Mouse (Mus musculus) erythroblast, embryonic 14.5 days (primary cell): ENCODE measurements around the gene Slc4a1. TPM values are rescaled to one million over a fixed set of nuclear protein-coding genes. Genes with fewer than 3 reads are reported as not detected.

Experiments
- H3K27me3 ChIP-seq: 2 replicates; pipeline ENCODE4 v1.6.1; 2012; ENCODE audit warnings: inconsistent platforms; ENCODE audit not compliant: control insufficient read depth
- H3K36me3 ChIP-seq: 2 replicates; pipeline ENCODE4 v1.6.1; 2012; ENCODE audit warnings: mild to moderate bottlenecking, inconsistent platforms; ENCODE audit not compliant: control insufficient read depth
- H3K4me1 ChIP-seq: 2 replicates; pipeline ENCODE4 v1.6.1; 2012; ENCODE audit warnings: inconsistent platforms; ENCODE audit not compliant: control insufficient read depth
- H3K4me3 ChIP-seq: replicated peaks from 2 replicates; pipeline ENCODE3; 2012; ENCODE audit warnings: moderate library complexity, mild to moderate bottlenecking, inconsistent platforms
- H3K9me3 ChIP-seq: 2 replicates; pipeline ENCODE4 v1.6.1; 2012; ENCODE audit warnings: low read length, inconsistent platforms, mixed read lengths; ENCODE audit not compliant: control insufficient read depth
- GATA1 ChIP-seq: IDR thresholded peaks from 2 replicates; pipeline ENCODE4 v1.6.1; 2012; ENCODE audit warnings: low read length, inconsistent platforms, mixed read lengths
- TAL1 ChIP-seq: IDR thresholded peaks from 3 replicates; pipeline ENCODE4 v1.6.1; 2012; ENCODE audit warnings: low read length, inconsistent platforms, mixed read lengths
- polyA plus RNA-seq: library from polyadenylated mRNA; stranded (reverse); fragments of >175 nt; gene quantifications from 2 replicates; pipeline ENCODE4 v1.2.3, GENCODE M21; 2012

Slc4a1 gene
- polyA plus RNA-seq, 1 experiment, result 575 TPM

GRCm38 (mm10) chr11:102407834-102408215 is 41.8 kb upstream of the Slc4a1 start, which contains the start of gene Slc25a39:
TSS of gene Slc25a39 (minus strand) at chr11:102407946.
- H3K4me1 ChIP-seq, result peaks cover 84% of the 10 kb centered on the region
- peaks cover 40% of the 10 kb centered on the region for H3K36me3 ChIP-seq
- TF ChIP-seq GATA1, result no peak
- no peak for TF ChIP-seq TAL1
- peak within 1 kb of the TSS; percentile 74 for H3K4me3 ChIP-seq
- peaks cover 7% of the 10 kb centered on the region for H3K27me3 ChIP-seq
- no peaks in the 10 kb centered on the region for H3K9me3 ChIP-seq

- TF ChIP-seq TAL1 (no peak), GATA1 (no peak)
- Histone ChIP-seq H3K9me3 (no peaks in the 10 kb centered on the region), H3K4me1 (peaks cover 88% of the 10 kb centered on the region), H3K4me3 (peak overlapping the region; percentile 74), H3K36me3 (peaks cover 47% of the 10 kb centered on the region), H3K27me3 (peaks cover 4% of the 10 kb centered on the region)
These were observed 41.2 kb upstream of the Slc4a1 start for GRCm38 (mm10) chr11:102406900-102407833.

DNA sequence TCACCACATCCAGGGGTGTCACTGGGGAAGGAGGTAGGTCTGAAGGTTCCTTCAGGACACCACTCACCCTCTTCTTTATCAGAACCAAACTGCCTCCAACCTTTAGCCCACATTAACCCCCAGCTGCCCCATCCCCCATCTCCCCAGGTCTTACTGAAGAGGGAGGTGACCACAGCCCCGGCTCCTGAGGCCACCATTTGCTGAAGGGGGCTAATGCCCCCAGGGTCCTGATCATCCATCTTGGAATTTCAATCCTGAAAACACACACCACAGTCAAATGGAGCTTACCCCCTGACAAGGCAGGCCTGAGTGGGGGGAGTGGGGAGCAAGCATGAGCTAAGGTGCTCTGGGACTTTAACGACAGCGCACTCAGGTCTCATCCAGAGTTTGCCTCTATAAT is 40.4 kb upstream of the Slc4a1 start:
- H3K36me3 ChIP-seq, result peaks cover 55% of the 10 kb centered on the region
- peaks cover 9% of the 10 kb centered on the region for H3K27me3 ChIP-seq
- H3K4me3 ChIP-seq, result peak overlapping the region; percentile 74
- H3K4me1 ChIP-seq, result peaks cover 88% of the 10 kb centered on the region
- H3K9me3 ChIP-seq, result no peaks in the 10 kb centered on the region
- TF ChIP-seq TAL1 (no peak), GATA1 (no peak)

- H3K4me3 ChIP-seq, result peak overlapping the region; percentile 74
- peaks cover 15% of the 10 kb centered on the region for H3K27me3 ChIP-seq
- H3K4me1 ChIP-seq, result peaks cover 87% of the 10 kb centered on the region
- H3K36me3 ChIP-seq, result peaks cover 58% of the 10 kb centered on the region
- no peaks in the 10 kb centered on the region for H3K9me3 ChIP-seq
- TF ChIP-seq TAL1, result no peak
- no peak for TF ChIP-seq GATA1
These were observed 39.7 kb upstream of the Slc4a1 start for GRCm38 (mm10) chr11:102405544-102406285.

DNA sequence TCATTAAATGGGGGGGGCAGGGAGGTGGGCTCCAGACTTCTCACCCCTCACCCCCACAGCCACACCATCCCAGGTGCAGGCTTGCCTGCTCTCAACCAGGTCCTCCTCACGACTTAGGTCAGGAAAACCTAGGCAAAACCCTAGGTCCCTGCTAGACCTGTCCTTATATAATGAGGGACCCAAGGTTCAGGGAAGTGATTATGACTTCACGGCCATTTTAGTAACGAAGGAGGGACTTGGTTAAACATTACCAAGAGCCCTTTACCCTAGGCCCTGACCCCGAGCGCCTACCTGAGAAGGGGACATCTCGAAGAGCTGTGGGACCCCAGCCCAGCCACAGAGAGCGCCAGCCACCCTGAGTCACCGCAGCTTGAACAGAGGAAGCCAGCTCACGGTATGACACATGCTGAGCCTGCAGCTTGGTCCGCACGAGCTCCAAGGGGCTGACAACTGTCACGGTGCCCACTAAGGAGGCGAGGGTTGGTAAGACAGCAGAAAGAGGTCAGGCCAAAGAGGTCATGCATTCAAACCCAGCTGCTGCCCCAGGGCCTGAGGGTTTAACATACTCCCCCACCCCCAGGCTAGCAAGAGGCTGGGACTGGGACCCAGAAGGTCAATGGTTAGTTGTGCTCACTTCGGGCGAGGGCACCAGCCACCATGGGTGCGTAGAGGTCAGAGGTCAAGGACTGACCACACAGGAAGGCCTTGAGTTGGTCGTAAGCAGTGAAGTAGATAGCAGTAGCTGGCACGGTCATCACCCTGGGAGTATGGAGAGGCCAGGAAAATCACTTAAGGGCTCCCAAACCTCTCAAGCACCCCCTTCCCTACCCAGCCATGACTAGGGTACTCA is 38.4 kb upstream of the Slc4a1 start:
- H3K4me1 ChIP-seq, result peaks cover 89% of the 10 kb centered on the region
- H3K9me3 ChIP-seq, result peaks cover 9% of the 10 kb centered on the region
- H3K27me3 ChIP-seq, result peaks cover 28% of the 10 kb centered on the region
- H3K36me3 ChIP-seq, result peaks cover 64% of the 10 kb centered on the region
- TF ChIP-seq GATA1, result no peak
- no peak for TF ChIP-seq TAL1
- peak overlapping the region; percentile 74 for H3K4me3 ChIP-seq

DNA sequence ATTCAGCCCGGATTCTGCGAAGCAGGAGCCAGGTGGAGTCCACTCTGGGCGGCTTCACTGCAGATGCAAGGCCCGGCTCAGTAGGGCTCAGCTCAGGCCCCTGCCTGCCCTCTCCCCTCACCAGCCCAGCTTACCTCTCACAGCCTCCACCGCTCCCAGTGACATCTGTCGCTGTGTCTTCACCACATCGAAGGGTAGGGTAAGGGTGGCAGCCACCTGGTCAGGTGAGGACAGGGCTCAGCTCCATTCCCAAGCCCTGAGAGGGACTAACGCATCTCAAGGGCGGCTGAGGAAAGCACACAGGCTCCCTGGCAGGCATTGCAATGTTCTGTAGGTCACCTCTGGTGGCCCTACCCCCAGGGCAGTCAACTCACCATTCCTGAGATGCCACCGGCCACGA is 37.7 kb upstream of the Slc4a1 start:
- peaks cover 88% of the 10 kb centered on the region for H3K4me1 ChIP-seq
- H3K27me3 ChIP-seq, result peaks cover 35% of the 10 kb centered on the region
- H3K36me3 ChIP-seq, result peaks cover 65% of the 10 kb centered on the region
- H3K4me3 ChIP-seq, result no peak overlapping the region
- TF ChIP-seq TAL1, result no peak
- TF ChIP-seq GATA1, result no peak
- H3K9me3 ChIP-seq, result peaks cover 15% of the 10 kb centered on the region

DNA sequence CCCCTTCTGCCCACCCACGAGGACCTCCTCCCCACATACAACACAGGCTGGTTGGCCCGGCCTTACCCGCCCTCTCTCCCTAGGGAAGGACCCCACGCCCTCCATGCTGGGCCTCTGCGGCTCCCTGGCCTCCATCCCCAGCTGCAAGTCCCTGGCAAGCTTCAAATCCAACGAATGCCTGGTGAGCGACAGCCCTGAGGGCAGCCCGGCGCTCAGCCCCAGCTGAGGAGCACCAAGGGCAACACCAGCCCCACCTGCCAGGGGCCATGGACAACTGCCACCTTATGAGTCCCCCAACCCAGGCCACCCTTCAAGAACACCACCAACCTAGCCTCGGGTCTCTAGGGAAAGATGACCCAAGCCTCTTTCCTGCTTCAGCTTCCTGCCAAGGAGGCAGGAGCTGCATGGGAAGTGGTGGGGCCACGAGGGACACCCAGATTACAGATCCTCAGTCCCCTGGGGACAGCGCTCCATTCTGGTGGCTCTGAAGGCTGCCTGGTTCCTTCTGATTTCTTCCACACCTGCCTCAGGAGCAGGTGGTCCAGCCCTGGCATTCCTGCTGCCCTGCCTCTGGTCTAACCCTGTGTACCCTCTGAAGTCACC is 36.0 kb upstream of the Slc4a1 start:
- Histone ChIP-seq H3K36me3 (peaks cover 65% of the 10 kb centered on the region), H3K4me1 (peaks cover 78% of the 10 kb centered on the region), H3K27me3 (peaks cover 52% of the 10 kb centered on the region), H3K9me3 (peaks cover 15% of the 10 kb centered on the region), H3K4me3 (peak overlapping the region; percentile 12)
- TF ChIP-seq TAL1 (no peak), GATA1 (no peak)

DNA sequence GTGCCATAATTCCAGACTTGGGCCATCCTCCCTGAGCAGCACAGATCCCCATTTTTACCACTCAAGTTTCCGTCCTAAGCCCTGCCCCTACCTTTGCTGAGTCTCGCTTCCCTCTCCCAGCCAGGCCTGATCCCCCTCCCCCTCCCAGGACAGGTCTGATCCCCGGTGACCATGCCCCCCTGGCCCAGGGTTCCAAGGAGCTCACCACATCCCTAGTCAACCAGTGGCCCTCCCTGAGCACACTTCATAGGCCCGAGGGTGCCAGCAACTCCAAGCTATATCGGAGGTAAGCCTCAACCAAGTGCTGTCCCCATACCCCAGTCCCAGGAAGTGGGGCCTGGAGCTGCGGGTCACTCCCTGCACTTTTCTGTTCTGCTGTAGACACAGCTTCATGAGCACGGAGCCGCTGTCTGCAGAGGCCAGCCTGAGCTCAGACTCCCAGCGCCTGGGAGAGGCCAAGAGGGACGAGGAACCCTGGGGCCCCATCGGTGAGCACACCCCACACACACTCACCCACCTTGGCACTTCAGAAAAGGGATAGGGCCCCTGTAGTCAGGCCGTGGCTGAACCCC is 34.6 kb upstream of the Slc4a1 start:
- peaks cover 55% of the 10 kb centered on the region for H3K36me3 ChIP-seq
- H3K4me1 ChIP-seq, result peaks cover 72% of the 10 kb centered on the region
- TF ChIP-seq GATA1 (no peak), TAL1 (no peak)
- peak overlapping the region; percentile 15 for H3K4me3 ChIP-seq
- peaks cover 66% of the 10 kb centered on the region for H3K27me3 ChIP-seq
- H3K9me3 ChIP-seq, result peaks cover 15% of the 10 kb centered on the region
